Mouse (Mus musculus) cortical plate, adult 2 months (tissue): Measurements from ENCODE around the gene Spon1. TPM values are rescaled to one million over a fixed set of nuclear protein-coding genes. Genes with fewer than 3 reads are reported as not detected.

Experiments
- H3K27ac ChIP-seq: fragments of 200-500 bp; 2 replicates; pipeline ENCODE4 v1.5.1; 2012; ENCODE audit warnings: low read length, control low read depth, inconsistent platforms; ENCODE audit not compliant: insufficient read depth
- H3K4me1 ChIP-seq: fragments of 200-500 bp; 2 replicates; pipeline ENCODE4 v1.6.1; 2011; ENCODE audit warnings: low read length; ENCODE audit not compliant: control insufficient read depth, insufficient read depth
- H3K4me3 ChIP-seq: fragments of 200-500 bp; 2 replicates; pipeline ENCODE4 v1.5.1; 2011; ENCODE audit warnings: mild to moderate bottlenecking, low read length, control low read depth; ENCODE audit not compliant: insufficient read depth
- CTCF ChIP-seq: fragments of 200-500 bp; IDR thresholded peaks from 2 replicates; pipeline ENCODE4 v1.5.1; 2011; ENCODE audit warnings: mild to moderate bottlenecking, control low read depth, low read length; ENCODE audit not compliant: insufficient read depth; ENCODE audit errors: extremely low read depth
- POLR2A ChIP-seq: fragments of 200-500 bp; IDR thresholded peaks from 2 replicates; pipeline ENCODE4 v1.6.1; 2011; ENCODE audit warnings: mild to moderate bottlenecking, low read length, control low read depth; ENCODE audit not compliant: insufficient read depth; ENCODE audit errors: extremely low read depth
- polyA plus RNA-seq: library from polyadenylated mRNA; depleted of rRNA; stranded (reverse); fragments of >200 nt; gene quantifications from 2 replicates; pipeline ENCODE4 v1.2.3, GENCODE M21; 2012

Spon1 gene
- polyA plus RNA-seq, 1 experiment = 21.5 TPM

DNA sequence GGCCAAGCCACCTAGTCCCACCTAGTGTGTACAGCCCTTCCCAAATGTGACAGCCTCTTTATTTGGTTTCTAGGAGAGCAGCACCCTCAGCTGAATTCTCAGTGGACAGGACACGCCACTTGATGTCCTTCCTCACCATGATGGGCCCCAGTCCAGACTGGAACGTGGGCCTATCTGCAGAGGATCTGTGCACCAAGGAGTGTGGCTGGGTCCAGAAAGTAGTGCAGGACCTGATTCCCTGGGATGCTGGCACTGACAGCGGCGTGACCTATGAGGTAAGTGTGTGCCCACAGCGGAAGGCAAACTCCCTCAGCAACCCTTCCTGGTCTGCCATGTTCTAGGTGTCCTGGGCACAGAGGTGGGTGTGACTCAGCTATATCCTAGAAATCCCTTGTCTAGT is 263.0 kb downstream of the Spon1 start:
- H3K4me1 ChIP-seq = no peaks in the 10 kb centered on the region
- H3K4me3 ChIP-seq = no peak overlapping the region
- H3K27ac ChIP-seq = no peak overlapping the region
- no peak for TF ChIP-seq POLR2A
- no peak for TF ChIP-seq CTCF

DNA sequence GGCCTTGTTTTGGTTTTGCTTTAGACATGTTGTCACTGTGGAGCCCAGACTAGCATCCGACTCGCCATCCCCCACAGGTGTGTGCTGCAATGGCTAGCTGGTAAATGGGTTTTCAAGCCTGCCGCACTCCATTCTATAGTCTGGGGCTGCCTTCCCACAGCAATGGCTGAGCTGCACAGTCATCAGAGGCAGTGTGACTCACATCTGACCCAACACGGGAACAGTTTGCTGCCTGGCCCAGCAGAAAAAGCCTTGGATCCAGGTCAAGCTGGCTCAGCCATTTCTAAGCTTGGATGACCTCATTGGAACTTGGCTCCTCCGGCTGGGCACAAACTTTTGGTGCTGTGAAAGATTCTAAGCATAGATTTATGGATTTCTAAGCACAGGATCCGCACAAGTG is 263.8 kb downstream of the Spon1 start:
- TF ChIP-seq CTCF (no peak), POLR2A (no peak)
- Histone ChIP-seq H3K4me1 (no peaks in the 10 kb centered on the region), H3K27ac (no peak overlapping the region), H3K4me3 (no peak overlapping the region)

DNA sequence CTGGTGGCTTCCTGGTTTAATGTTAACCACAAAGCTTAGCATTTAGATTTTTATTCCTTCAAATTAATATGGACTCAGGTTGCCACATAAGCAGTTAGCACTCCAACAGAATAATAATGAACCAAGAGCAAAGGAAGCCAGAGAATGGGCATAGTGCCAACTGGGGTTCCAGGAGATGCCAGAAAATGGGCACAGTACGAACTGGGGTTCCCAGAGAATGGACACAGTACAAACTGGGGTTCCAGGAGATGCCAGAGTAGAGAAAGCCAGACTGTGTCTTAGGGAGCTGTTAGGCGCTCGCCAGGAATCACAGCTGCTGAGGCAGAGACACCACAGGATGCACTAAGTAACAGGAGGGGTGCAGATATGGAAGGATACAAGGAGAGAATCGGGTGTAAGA is 271.4 kb downstream of the Spon1 start:
- peaks cover 2% of the 10 kb centered on the region; the same call in 1 of the 2 replicates for H3K4me1 ChIP-seq
- no peak overlapping the region for H3K27ac ChIP-seq
- TF ChIP-seq CTCF (no peak), POLR2A (no peak)

DNA sequence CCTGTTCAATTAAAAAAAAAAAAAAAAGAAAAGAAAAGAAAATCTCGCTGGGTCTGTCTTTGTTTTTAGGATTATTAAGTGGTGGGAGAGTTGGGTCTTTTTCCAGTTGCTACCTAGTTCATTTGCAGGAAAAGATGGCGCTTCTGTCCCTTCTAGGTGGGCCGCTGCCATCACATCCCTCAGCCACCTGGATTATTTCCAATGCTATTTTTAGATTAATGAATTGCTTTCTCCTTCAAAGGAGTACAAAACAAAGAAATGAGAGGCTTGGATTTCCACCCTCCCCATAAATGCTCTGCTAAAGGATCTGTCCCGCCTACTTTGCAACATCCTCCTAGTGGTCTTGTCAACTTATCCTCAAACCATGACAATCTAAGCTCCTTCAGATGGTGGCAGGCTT is 275.6 kb downstream of the Spon1 start:
- H3K27ac ChIP-seq = no peak overlapping the region
- H3K4me3 ChIP-seq = no peak overlapping the region
- H3K4me1 ChIP-seq = peaks cover 4% of the 10 kb centered on the region; the same call in 1 of the 2 replicates
- no peak for TF ChIP-seq CTCF
- TF ChIP-seq POLR2A = no peak

More for the DNA sequence above, 271.4 kb downstream of the Spon1 start:
- no peak overlapping the region for H3K4me3 ChIP-seq

DNA sequence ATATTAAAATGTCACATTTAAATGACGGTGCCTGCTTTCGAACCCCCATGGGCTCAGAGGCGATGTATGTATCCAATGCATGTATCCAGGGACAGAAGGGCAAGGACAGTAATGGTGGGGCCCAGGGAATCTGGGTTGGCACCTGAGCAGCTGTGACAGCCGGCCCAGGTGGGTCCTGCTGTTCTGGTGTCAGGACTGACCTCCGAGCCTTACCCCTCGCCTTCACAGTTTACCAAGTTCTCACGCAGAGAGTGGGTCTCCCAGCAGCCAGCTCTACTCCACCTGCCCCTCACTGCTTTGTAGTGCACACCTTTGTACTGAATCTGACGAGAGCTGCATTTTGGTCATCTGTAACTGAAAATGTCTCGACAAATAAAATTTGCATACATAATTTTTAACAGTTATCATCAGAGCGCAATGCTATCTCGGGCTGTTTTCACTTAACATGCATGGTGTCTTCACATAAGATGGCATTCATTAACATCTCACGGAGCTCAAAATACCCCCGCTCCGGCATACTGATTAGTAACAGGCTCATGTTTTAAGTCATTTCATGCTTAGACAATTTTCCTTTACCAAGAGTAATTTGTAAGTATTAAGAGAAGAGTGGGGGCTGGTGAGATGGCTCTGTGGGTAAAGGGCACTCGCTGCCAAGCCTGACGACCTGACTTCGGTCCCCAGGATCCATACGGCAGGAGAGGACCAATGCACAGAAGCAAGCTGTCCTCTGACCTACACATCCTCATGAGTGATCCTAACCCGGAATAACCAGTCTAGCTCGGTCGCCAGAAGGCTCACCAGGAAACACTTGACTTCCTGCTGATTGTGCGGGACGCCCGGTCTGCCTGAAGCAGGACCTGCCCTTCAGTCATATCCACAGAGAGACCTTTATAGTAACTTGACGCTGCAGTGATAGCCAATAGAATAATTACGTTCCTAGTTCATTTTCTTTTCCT is 277.5 kb downstream of the Spon1 start:
- peaks cover 4% of the 10 kb centered on the region; the same call in 1 of the 2 replicates for H3K4me1 ChIP-seq
- no peak overlapping the region for H3K4me3 ChIP-seq
- no peak for TF ChIP-seq CTCF
- no peak for TF ChIP-seq POLR2A
- no peak overlapping the region for H3K27ac ChIP-seq

DNA sequence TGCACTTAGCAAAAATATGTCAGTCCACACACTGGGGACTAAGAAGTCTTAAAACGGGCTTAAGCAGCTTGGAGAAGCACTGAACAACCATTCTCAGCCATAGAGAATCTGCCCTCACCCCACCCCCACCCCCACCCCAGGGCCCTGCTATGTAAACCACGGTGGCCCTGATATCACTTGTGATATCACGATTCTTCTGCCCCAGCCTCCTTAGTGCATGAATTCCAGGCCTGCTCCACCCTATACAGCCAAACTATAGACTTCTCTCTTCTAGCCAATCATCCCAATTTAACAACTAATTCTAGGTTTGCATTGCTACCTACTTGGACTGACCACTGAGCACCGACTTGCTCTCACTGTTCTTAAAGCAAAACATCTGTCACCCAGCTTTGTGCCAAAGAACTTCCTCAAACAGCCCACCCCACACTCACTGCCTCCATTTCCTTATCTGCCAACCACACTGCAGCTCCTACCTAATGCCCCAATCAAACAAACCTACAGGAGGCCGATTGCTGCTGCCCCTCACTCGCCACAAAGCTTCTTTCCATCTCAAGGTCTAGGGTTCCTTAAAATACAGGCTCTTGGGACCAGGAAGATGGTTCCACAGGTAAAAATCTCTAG is 278.2 kb downstream of the Spon1 start:
- H3K4me3 ChIP-seq = no peak overlapping the region
- no peak overlapping the region for H3K27ac ChIP-seq
- TF ChIP-seq POLR2A (no peak), CTCF (no peak)
- H3K4me1 ChIP-seq = peaks cover 4% of the 10 kb centered on the region; the same call in 1 of the 2 replicates

DNA sequence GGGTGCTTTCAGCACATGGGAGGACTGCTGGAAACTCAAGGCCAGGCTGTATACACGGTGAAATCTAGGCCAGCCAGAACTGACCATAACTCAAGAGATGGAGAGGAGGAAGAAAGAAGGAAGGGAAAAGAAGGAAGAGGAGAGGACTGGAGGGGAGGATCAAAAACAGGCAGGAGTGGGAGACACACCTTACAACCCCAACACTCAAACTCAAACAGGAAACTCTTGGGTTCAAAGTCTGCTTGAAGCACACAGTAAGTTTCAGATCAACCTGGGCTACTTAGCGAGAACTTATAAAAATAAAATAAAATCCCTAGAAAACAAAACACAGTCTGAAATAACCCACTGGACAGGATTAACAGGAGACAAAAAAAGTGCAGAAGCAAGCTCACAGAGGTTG is 280.0 kb downstream of the Spon1 start:
- peaks cover 4% of the 10 kb centered on the region; the same call in 1 of the 2 replicates for H3K4me1 ChIP-seq
- TF ChIP-seq CTCF = no peak
- TF ChIP-seq POLR2A = no peak
- H3K4me3 ChIP-seq = no peak overlapping the region
- no peak overlapping the region for H3K27ac ChIP-seq

DNA sequence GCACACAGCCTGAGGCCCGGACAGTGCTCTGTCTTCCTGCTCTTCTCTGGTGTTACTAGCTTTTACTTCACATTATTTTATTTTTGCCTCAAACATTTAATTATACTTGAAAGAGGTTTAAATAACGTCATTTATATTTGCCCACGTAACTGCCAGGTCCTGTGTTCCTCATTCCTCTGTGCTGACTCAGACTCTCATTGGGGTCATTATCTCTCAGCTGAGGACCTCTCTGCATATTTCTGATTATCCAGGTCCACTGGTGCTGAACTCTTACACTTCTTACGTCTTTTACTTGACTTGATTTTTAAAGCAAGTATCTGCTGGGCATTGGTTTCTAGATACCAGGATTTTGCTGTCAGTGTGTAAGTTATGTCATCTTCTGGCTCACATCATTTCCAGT is 287.9 kb downstream of the Spon1 start:
- Histone ChIP-seq H3K4me3 (no peak overlapping the region), H3K27ac (no peak overlapping the region), H3K4me1 (no peaks in the 10 kb centered on the region)
- TF ChIP-seq CTCF = no peak
- TF ChIP-seq POLR2A = no peak

DNA sequence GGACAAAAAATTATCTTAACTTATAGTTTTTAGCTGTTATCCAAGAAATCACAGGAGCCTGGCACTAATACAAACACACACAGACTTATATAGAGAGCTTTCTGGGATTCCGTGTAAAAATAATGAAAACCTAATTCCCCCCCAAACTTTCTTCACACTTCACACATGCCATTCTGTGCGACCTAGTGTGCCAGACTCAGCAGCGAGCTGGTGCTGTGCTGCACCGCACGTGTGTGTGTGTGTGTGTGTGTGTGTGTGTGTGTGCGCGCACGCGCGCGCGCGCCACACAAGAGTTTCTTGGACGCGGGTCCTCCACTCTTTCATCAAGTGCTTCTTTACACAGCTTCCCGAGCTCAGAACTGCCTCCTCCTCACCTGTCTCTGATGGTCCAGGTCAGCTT is 292.4 kb downstream of the Spon1 start:
- H3K4me3 ChIP-seq = no peak overlapping the region
- H3K27ac ChIP-seq = no peak overlapping the region

More for the DNA sequence above, 292.4 kb downstream of the Spon1 start:
- no peaks in the 10 kb centered on the region for H3K4me1 ChIP-seq
- TF ChIP-seq CTCF (no peak), POLR2A (no peak)
